Mouse (Mus musculus): ENCODE results near the gene Mr1.
"Not testable (repeated sequence)": the region's sequence is repeated elsewhere in the genome, so short reads cannot be mapped to it uniquely, and the experiment has no call there.

DNA sequence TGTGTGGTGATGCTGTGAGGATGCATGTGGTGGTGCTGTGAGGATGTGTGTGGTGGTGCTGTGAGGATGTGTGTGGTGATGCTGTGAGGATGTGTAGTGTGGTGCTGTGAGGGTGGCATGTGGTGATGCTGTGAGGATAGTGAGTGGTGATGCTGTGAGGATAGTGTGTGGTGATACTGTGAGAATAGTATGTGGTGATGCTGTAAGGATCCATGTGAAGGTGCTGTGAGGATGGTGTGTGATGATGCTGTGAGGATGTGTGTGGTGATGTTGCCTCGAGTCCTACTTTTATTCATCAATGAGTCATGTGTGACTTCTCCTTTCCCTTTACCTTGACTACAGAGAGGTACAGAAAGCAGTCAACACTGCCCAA is 27.0 kb upstream of the Mr1 start:
- not testable (repeated sequence) for TF ChIP-seq CTCF, EP300 (IDR thresholded peaks at IDR 0.05; ENCODE audit: low read depth)
